Mouse (Mus musculus) cortical plate, adult 2 months (tissue): ENCODE data around the gene Chpf.

Source experiments
- CTCF ChIP-seq: fragments of 200-500 bp; IDR thresholded peaks from 2 replicates; pipeline ENCODE4 v1.5.1; 2011; ENCODE audit warnings: mild to moderate bottlenecking, control low read depth, low read length; ENCODE audit not compliant: insufficient read depth; ENCODE audit errors: extremely low read depth
- POLR2A ChIP-seq: fragments of 200-500 bp; IDR thresholded peaks from 2 replicates; pipeline ENCODE4 v1.6.1; 2011; ENCODE audit warnings: mild to moderate bottlenecking, low read length, control low read depth; ENCODE audit not compliant: insufficient read depth; ENCODE audit errors: extremely low read depth

DNA sequence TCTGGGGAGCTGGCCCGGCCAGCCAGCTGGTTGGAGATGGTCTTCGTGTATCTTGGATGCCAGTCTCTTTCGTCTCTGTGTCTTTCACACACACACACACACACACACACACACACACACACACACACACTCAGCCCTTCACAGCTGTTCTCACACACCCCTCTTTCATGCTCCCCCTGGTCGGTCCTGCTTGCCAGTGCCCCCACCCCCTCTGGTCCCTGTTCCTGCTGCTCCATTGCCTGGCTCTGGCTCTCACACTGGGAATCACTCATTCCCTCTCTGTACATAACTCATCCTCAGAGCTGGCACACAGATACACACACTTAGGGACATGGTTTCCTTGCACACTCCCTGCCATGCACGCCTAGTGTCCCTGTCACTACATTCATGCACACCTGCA lies 27.2 kb downstream of the Chpf start:
- TF ChIP-seq CTCF (no peak), POLR2A (no peak)
